Mouse (Mus musculus) hindbrain, embryonic 14.5 days (tissue): ENCODE results near the gene Aif1. TPM values are rescaled to one million over a fixed set of nuclear protein-coding genes. Genes with fewer than 3 reads are reported as not detected.

ENCODE experiments used
- ATAC-seq: fragments of 200-750 bp; cut with Nextera tagmentation; 2 replicates; pipeline ENCODE4 v1.8.0; 2017; ENCODE audit warnings: moderate number of reproducible peaks, mild to moderate bottlenecking, moderate TSS enrichment, moderate library complexity; ENCODE audit not compliant: low FRiP score
- DNase-seq: peaks from one replicate; pipeline ENCODE4 v3.0.0-alpha.2; 2015; ENCODE audit warnings: low spot score
- H3K27ac ChIP-seq: fragments of 300-500 bp; sonication (generic); 2 replicates; pipeline ENCODE4 v1.5.1; 2014; ENCODE audit warnings: mild to moderate bottlenecking, moderate library complexity
- H3K27me3 ChIP-seq: fragments of 300-500 bp; sonication (generic); 2 replicates; pipeline ENCODE4 v1.6.1; 2014; ENCODE audit warnings: mild to moderate bottlenecking, low read length, mixed read lengths; ENCODE audit not compliant: control insufficient read depth, insufficient read depth
- H3K36me3 ChIP-seq: fragments of 300-500 bp; sonication (generic); replicated peaks from 2 replicates; pipeline ENCODE4 v1.6.1; 2014; ENCODE audit not compliant: control insufficient read depth, insufficient read depth
- H3K4me1 ChIP-seq: fragments of 300-500 bp; sonication (generic); replicated peaks from 2 replicates; pipeline ENCODE4 v1.6.1; 2014; ENCODE audit warnings: antibody characterized with exemption, low read length, mixed read lengths; ENCODE audit not compliant: control insufficient read depth, insufficient read depth
- H3K4me2 ChIP-seq: fragments of 300-500 bp; sonication (generic); replicated peaks from 2 replicates; pipeline ENCODE4 v1.6.1; 2014; ENCODE audit warnings: mild to moderate bottlenecking, moderate library complexity
- H3K4me3 ChIP-seq: fragments of 300-500 bp; sonication (generic); replicated peaks from 2 replicates; pipeline ENCODE4 v1.5.1; 2014; ENCODE audit warnings: mild to moderate bottlenecking, low read length
- H3K9ac ChIP-seq: fragments of 300-500 bp; sonication (generic); 2 replicates; pipeline ENCODE4 v1.6.1; 2014
- H3K9me3 ChIP-seq: fragments of 300-500 bp; sonication (generic); 2 replicates; pipeline ENCODE4 v1.6.1; 2016; ENCODE audit warnings: low read length; ENCODE audit not compliant: control insufficient read depth
- WGBS: fragments of 180-500 bp; shearing (Covaris S2); extraction: QIAGEN DNeasy Blood & Tissue Kit; methylation state at CpG from one replicate; pipeline ENCODE4 v1.1.7; 2014; 5-methylcytosine and 5-hydroxymethylcytosine counted together
- polyA plus RNA-seq: library from polyadenylated mRNA; unstranded; fragments of >200 nt; fragmentation: Nextera tagmentation; extraction: Ambion mirVana; gene quantifications from 2 replicates; pipeline ENCODE4 v1.2.1, GENCODE M21; 2014

The Aif1 gene
- polyA plus RNA-seq, 1 experiment from 2014 or later: 8.7 TPM

- Histone ChIP-seq H3K4me2 (no peak overlapping the region), H3K9me3 (no peaks in the 10 kb centered on the region), H3K4me3 (no peak overlapping the region), H3K27ac (no peak overlapping the region), H3K9ac (no peak overlapping the region), H3K27me3 (no peaks in the 10 kb centered on the region), H3K36me3 (no peaks in the 10 kb centered on the region), H3K4me1 (no peaks in the 10 kb centered on the region)
- 75% methylated on average over 8 of the region's 8 CpGs for WGBS
- ATAC-seq (no peak), DNase-seq (no peak)
Observed at GRCm38 (mm10) chr17:35174201-35174977, 1.5 kb downstream of the Aif1 start.

- H3K27ac ChIP-seq: no peak overlapping the region
- H3K4me3 ChIP-seq: no peak overlapping the region
- H3K9me3 ChIP-seq: no peaks in the 10 kb centered on the region
- H3K27me3 ChIP-seq: no peaks in the 10 kb centered on the region
- ATAC-seq (no peak), DNase-seq (no peak)
- no peak overlapping the region for H3K9ac ChIP-seq
- H3K4me1 ChIP-seq: no peaks in the 10 kb centered on the region
- 74% methylated on average over 3 of the region's 3 CpGs for WGBS
- no peaks in the 10 kb centered on the region for H3K36me3 ChIP-seq
- no peak overlapping the region for H3K4me2 ChIP-seq
Observed at GRCm38 (mm10) chr17:35173329-35173728, 2.5 kb downstream of the Aif1 start.

GRCm38 (mm10) chr17:35172445-35173234 is 3.2 kb downstream of the Aif1 start:
- Histone ChIP-seq H3K4me3 (no peak overlapping the region), H3K4me2 (no peak overlapping the region), H3K27me3 (no peaks in the 10 kb centered on the region), H3K9ac (no peak overlapping the region), H3K27ac (no peak overlapping the region), H3K36me3 (no peaks in the 10 kb centered on the region), H3K9me3 (no peaks in the 10 kb centered on the region), H3K4me1 (no peaks in the 10 kb centered on the region)
- 73% methylated on average over 11 of the region's 11 CpGs for WGBS
- no peak for ATAC-seq
- no peak for DNase-seq

GRCm38 (mm10) chr17:35168541-35169207 is 7.2 kb downstream of the Aif1 start:
- DNase-seq (peak; percentile 87), ATAC-seq (no peak)
- H3K27me3 ChIP-seq: no peaks in the 10 kb centered on the region
- H3K36me3 ChIP-seq: no peaks in the 10 kb centered on the region
- H3K4me3 ChIP-seq: no peak overlapping the region
- H3K9ac ChIP-seq: peak overlapping the region; percentile 31; the same call in 1 of the 2 replicates
- H3K27ac ChIP-seq: no peak overlapping the region
- H3K4me1 ChIP-seq: peaks cover 10% of the 10 kb centered on the region
- H3K9me3 ChIP-seq: no peaks in the 10 kb centered on the region
- WGBS: 28% methylated on average over 4 of the region's 4 CpGs
- no peak overlapping the region for H3K4me2 ChIP-seq

GRCm38 (mm10) chr17:35167794-35168193 is 8.1 kb downstream of the Aif1 start:
- Histone ChIP-seq H3K27me3 (no peaks in the 10 kb centered on the region), H3K9me3 (no peaks in the 10 kb centered on the region), H3K9ac (no peak overlapping the region), H3K36me3 (0 out of 2 replicates have a peak, but pooled peaks cover 2% of the 10 kb centered on the region), H3K4me3 (no peak overlapping the region), H3K4me2 (no peak overlapping the region), H3K4me1 (peaks cover 16% of the 10 kb centered on the region), H3K27ac (no peak overlapping the region)
- DNase-seq (no peak), ATAC-seq (no peak)
- 91% methylated on average over 7 of the region's 7 CpGs for whole genome bisulfite sequencing

- WGBS: 64% methylated on average over 8 of the region's 8 CpGs
- ATAC-seq (no peak), DNase-seq (peak; percentile 80)
- Histone ChIP-seq H3K9me3 (no peaks in the 10 kb centered on the region), H3K9ac (peak overlapping the region; percentile 58), H3K4me3 (peak overlapping the region; percentile 100), H3K27ac (peak overlapping the region; percentile 98), H3K4me2 (peak overlapping the region; percentile 98), H3K36me3 (peaks cover 13% of the 10 kb centered on the region), H3K27me3 (no peaks in the 10 kb centered on the region), H3K4me1 (peaks cover 27% of the 10 kb centered on the region)
Observed at GRCm38 (mm10) chr17:35166352-35167035, 9.4 kb downstream of the Aif1 start.

- ATAC-seq (no peak; the same call in 1 of the 2 replicates), DNase-seq (no peak)
- peaks cover 27% of the 10 kb centered on the region for H3K4me1 ChIP-seq
- H3K27me3 ChIP-seq: no peaks in the 10 kb centered on the region
- peaks cover 22% of the 10 kb centered on the region for H3K36me3 ChIP-seq
- peak overlapping the region; percentile 100 for H3K4me3 ChIP-seq
- H3K9ac ChIP-seq: peak overlapping the region; percentile 58
- H3K9me3 ChIP-seq: no peaks in the 10 kb centered on the region
- H3K27ac ChIP-seq: peak overlapping the region; percentile 98
- peak overlapping the region; percentile 98 for H3K4me2 ChIP-seq
- 21% methylated on average over 12 of the region's 12 CpGs for WGBS
Observed at GRCm38 (mm10) chr17:35165451-35166155, 10.3 kb downstream of the Aif1 start.

GRCm38 (mm10) chr17:35164568-35165450 is 11.1 kb downstream of the Aif1 start, which contains the start of gene Prrc2a:
Gene Prrc2a (minus strand): TSS chr17:35164897.
- Histone ChIP-seq H3K4me2 (peak within 1 kb of the TSS; percentile 98), H3K9ac (peak within 1 kb of the TSS; percentile 100), H3K4me1 (peaks cover 27% of the 10 kb centered on the region), H3K9me3 (no peaks in the 10 kb centered on the region), H3K36me3 (peaks cover 30% of the 10 kb centered on the region), H3K27ac (peak within 1 kb of the TSS; percentile 98), H3K27me3 (no peaks in the 10 kb centered on the region), H3K4me3 (peak within 1 kb of the TSS; percentile 100)
- peak; percentile 99 for DNase-seq
- peak; percentile 94 for ATAC-seq
- under 1% methylated on average over 55 of the region's 89 CpGs for WGBS
